Mouse (Mus musculus) stomach, embryonic 14.5 days (tissue): ENCODE data around the gene Armc8. TPM values are rescaled to one million over a fixed set of nuclear protein-coding genes. Genes with fewer than 3 reads are reported as not detected.
A peak's percentile ranks its signal among the peaks of the same experiment; 100 is the strongest.
"Not testable (repeated sequence)": the region's sequence is repeated elsewhere in the genome, so short reads cannot be mapped to it uniquely, and the experiment has no call there.

Experiments
- ATAC-seq: fragments of 200-750 bp; cut with Nextera tagmentation; 2 replicates; pipeline ENCODE4 v1.8.0; 2017; ENCODE audit warnings: low read depth, moderate TSS enrichment; ENCODE audit not compliant: insufficient number of reproducible peaks, insufficient read depth, low FRiP score
- H3K27ac ChIP-seq: fragments of 300-500 bp; sonication (generic); 2 replicates; pipeline ENCODE4 v1.5.1; 2014; ENCODE audit warnings: mild to moderate bottlenecking, low read length, moderate library complexity, mixed read lengths
- H3K27me3 ChIP-seq: fragments of 300-500 bp; sonication (generic); 2 replicates; pipeline ENCODE4 v1.6.1; 2014; ENCODE audit warnings: low read length, control low read depth, mixed read lengths; ENCODE audit not compliant: control insufficient read depth, insufficient read depth
- H3K36me3 ChIP-seq: fragments of 300-500 bp; sonication (generic); 2 replicates; pipeline ENCODE4 v1.6.1; 2014; ENCODE audit warnings: mild to moderate bottlenecking, control low read depth, low read length, moderate library complexity, mixed read lengths; ENCODE audit not compliant: control insufficient read depth, insufficient read depth
- H3K4me1 ChIP-seq: fragments of 300-500 bp; sonication (generic); 2 replicates; pipeline ENCODE4 v1.6.1; 2014; ENCODE audit warnings: low read length, control low read depth, mixed read lengths; ENCODE audit not compliant: control insufficient read depth, insufficient read depth
- H3K4me2 ChIP-seq: fragments of 300-500 bp; sonication (generic); replicated peaks from 2 replicates; pipeline ENCODE4 v1.6.1; 2014; ENCODE audit warnings: low read depth, low read length, control low read depth
- H3K4me3 ChIP-seq: fragments of 300-500 bp; sonication (generic); 2 replicates; pipeline ENCODE4 v1.5.1; 2014; ENCODE audit warnings: low read depth, low read length, control low read depth
- H3K9ac ChIP-seq: fragments of 300-500 bp; sonication (generic); replicated peaks from 2 replicates; pipeline ENCODE4 v1.6.1; 2014; ENCODE audit warnings: low read depth, mild to moderate bottlenecking, control low read depth, low read length, moderate library complexity, mixed read lengths
- H3K9me3 ChIP-seq: fragments of 300-500 bp; sonication (generic); 2 replicates; pipeline ENCODE4 v1.6.1; 2016; ENCODE audit warnings: low read depth, low read length, control low read depth; ENCODE audit not compliant: control insufficient read depth
- WGBS: fragments of 180-500 bp; shearing (Covaris S2); extraction: QIAGEN DNeasy Blood & Tissue Kit; methylation state at CpG from one replicate; pipeline ENCODE4 v1.1.7; 2014; 5-methylcytosine and 5-hydroxymethylcytosine counted together
- polyA plus RNA-seq: library from polyadenylated mRNA; unstranded; fragments of >200 nt; fragmentation: Nextera tagmentation; extraction: Ambion mirVana; gene quantifications from 2 replicates; pipeline ENCODE4 v1.2.1, GENCODE M21; 2014

The Armc8 gene
- 32.3 and 32.4 TPM in 2 replicates for polyA plus RNA-seq

GRCm38 (mm10) chr9:99568347-99569070 lies at the start of gene Armc8:
Gene Armc8 (minus strand): TSS chr9:99568899.
- Histone ChIP-seq H3K4me2 (peak within 1 kb of the TSS; percentile 86), H3K36me3 (no peaks in the 10 kb centered on the region), H3K27me3 (no peaks in the 10 kb centered on the region), H3K27ac (peak within 1 kb of the TSS; percentile 95), H3K4me3 (peak within 1 kb of the TSS; percentile 91), H3K4me1 (peaks cover 11% of the 10 kb centered on the region), H3K9me3 (no peaks in the 10 kb centered on the region), H3K9ac (peak within 1 kb of the TSS; percentile 85)
- peak; percentile 93 for ATAC-seq
- WGBS, result under 1% methylated on average over 68 of the region's 70 CpGs

GRCm38 (mm10) chr9:99612202-99612601 lies 43.5 kb upstream of the Armc8 start, which contains the start of gene A4gnt:
Gene A4gnt (plus strand): TSS chr9:99612502.
- Histone ChIP-seq H3K27ac (no peak within 1 kb of the TSS), H3K36me3 (no peaks in the 10 kb centered on the region), H3K27me3 (no peaks in the 10 kb centered on the region), H3K4me1 (no peaks in the 10 kb centered on the region), H3K9ac (no peak within 1 kb of the TSS), H3K4me3 (no peak within 1 kb of the TSS), H3K9me3 (no peaks in the 10 kb centered on the region), H3K4me2 (no peak within 1 kb of the TSS)
- WGBS, result 41% methylated on average over 2 of the region's 2 CpGs
- ATAC-seq, result no peak

- ATAC-seq, result no peak
- 64% methylated on average over 2 of the region's 2 CpGs for WGBS
- Histone ChIP-seq H3K36me3 (no peaks in the 10 kb centered on the region), H3K27me3 (no peaks in the 10 kb centered on the region), H3K4me1 (no peaks in the 10 kb centered on the region), H3K27ac (no peak overlapping the region), H3K9me3 (no peaks in the 10 kb centered on the region), H3K9ac (no peak overlapping the region), H3K4me2 (no peak overlapping the region), H3K4me3 (no peak overlapping the region)
Observed at GRCm38 (mm10) chr9:99603566-99603965, 34.9 kb upstream of the Armc8 start.

DNA sequence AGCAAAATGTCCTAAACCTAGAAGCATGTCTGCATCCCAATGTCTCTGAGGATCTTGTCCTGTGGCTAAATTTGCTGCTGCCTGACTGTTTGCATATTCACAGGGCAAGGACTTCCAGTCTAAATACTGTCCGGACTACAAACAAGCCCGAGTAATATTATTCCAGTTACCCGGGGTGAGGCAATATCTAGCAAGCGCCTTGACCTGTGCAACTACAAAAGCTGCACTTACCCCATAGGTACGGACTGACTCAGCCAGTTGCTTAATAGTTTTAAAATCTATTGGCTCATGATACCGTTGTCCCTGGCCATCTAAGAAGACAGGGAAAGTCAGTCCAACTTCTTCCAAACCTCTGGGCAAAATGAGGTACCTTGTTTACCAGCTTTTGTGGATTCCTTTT lies 30.4 kb upstream of the Armc8 start:
- H3K4me1 ChIP-seq, H3K4me2 ChIP-seq, H3K9me3 ChIP-seq, H3K27me3 ChIP-seq, H3K4me3 ChIP-seq, H3K36me3 ChIP-seq, ATAC-seq, H3K9ac ChIP-seq, H3K27ac ChIP-seq: not testable (repeated sequence)
- WGBS, result 90% methylated on average over 6 of the region's 6 CpGs

DNA sequence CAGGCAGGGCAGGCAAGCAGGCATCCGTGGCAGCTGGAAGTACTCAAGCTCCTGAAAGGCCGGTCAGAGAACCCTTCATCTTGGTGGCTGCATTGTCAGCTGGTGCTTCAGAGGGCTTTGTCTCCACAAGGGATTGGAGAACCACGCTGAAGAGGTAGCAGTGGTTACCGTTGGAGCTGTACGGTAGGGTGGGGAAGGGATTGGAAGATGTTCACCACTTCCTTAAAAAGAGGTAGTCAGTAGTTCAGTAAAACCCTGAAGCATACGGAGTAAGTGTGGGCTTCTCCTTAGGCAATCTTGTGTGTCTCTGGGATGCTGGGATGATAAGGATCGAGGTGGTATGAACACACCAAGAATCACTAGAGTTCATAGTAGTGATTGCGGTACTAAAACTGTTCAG lies 22.4 kb upstream of the Armc8 start:
- Histone ChIP-seq H3K4me2 (no peak overlapping the region), H3K27ac (no peak overlapping the region), H3K36me3 (no peaks in the 10 kb centered on the region), H3K4me1 (no peaks in the 10 kb centered on the region), H3K27me3 (no peaks in the 10 kb centered on the region), H3K9me3 (no peaks in the 10 kb centered on the region), H3K4me3 (no peak overlapping the region), H3K9ac (no peak overlapping the region)
- ATAC-seq, result no peak
- WGBS, result 72% methylated on average over 8 of the region's 8 CpGs

GRCm38 (mm10) chr9:99587505-99588202 lies 19.0 kb upstream of the Armc8 start:
- Histone ChIP-seq H3K4me2 (no peak overlapping the region), H3K36me3 (peaks cover 12% of the 10 kb centered on the region), H3K9ac (no peak overlapping the region), H3K4me3 (no peak overlapping the region), H3K4me1 (no peaks in the 10 kb centered on the region), H3K9me3 (no peaks in the 10 kb centered on the region), H3K27me3 (no peaks in the 10 kb centered on the region), H3K27ac (no peak overlapping the region)
- peak; percentile 23; the same call in 1 of the 2 replicates for ATAC-seq
- 27% methylated on average over 8 of the region's 8 CpGs for WGBS

DNA sequence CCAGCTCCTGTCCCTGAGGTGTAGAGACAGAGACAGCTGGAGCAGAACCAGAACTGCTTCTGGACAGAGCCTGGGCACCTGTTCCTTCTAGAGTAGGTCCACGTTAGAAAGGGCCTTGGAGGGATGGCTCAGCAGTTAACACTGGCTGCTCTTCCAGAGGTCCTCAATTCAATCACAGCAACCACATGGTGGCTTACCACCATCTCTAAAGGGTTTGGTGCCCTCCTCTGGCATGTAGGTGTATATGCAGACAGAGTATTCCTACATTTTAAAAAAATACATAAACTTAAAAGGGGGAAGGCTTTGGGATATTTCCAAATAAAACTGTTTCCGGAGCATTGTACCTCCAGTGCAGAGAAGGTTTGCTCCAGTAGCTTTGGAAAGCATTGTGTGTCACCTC lies 12.0 kb upstream of the Armc8 start:
- no peak for ATAC-seq
- Histone ChIP-seq H3K4me1 (peaks cover 4% of the 10 kb centered on the region; the same call in 1 of the 2 replicates), H3K4me3 (no peak overlapping the region), H3K27me3 (no peaks in the 10 kb centered on the region), H3K9ac (no peak overlapping the region), H3K27ac (no peak overlapping the region), H3K36me3 (peaks cover 26% of the 10 kb centered on the region), H3K9me3 (no peaks in the 10 kb centered on the region), H3K4me2 (no peak overlapping the region)
- WGBS, result 45% methylated on average over 2 of the region's 2 CpGs

- peak; percentile 92 for ATAC-seq
- Histone ChIP-seq H3K4me1 (peaks cover 4% of the 10 kb centered on the region; the same call in 1 of the 2 replicates), H3K27me3 (no peaks in the 10 kb centered on the region), H3K4me2 (peak within 1 kb of the TSS; percentile 45), H3K9me3 (no peaks in the 10 kb centered on the region), H3K9ac (peak within 1 kb of the TSS; percentile 88), H3K36me3 (peaks cover 5% of the 10 kb centered on the region), H3K27ac (peak within 1 kb of the TSS; percentile 81; the same call in 1 of the 2 replicates), H3K4me3 (peak within 1 kb of the TSS; percentile 87)
- WGBS, result under 1% methylated on average over 57 of the region's 57 CpGs
Observed at GRCm38 (mm10) chr9:99575677-99576480, 7.2 kb upstream of the Armc8 start, which contains the start of gene Dbr1. Gene Dbr1 (plus strand): TSS chr9:99575799.
